Comparison of ENCODE assay signal across 17 mouse cellular contexts in the genomic region with DNA sequence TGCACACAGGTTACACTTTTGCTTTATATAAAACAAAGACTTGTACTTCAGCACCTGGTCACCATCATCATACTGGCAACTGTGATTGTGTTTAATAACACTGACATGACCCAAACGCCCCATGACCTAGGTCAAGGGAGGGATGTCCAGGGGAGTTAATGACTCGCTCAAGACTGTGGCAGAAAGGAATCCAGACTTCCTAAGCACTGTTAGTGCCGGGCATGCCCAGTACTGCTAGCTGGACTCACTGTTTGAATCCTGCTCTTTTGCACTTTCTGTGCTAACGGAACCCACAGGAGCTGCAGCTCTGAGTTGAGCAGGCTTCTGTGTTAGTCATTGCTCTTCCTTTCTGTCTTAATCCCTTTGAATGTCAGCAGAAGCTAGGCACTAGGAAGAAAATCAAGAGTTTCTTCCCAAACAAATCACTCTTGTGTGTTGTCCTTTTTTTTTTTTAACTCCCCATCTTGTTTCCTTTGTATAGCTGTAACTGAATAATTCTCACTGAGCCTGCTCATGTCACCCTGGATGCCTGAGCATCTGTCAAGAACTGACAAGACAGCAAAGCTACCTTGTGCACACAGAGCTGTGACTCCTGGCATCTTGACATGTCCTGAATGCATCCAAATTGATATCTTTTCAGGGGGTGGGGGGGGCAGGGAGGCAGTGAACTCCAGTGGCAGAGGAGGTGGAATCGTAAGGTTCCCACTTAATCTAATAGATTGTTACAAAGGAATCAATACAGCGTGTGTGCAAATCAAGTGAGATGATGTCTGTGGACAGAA.
DNase-seq lines count a peak whose midpoint lies in the region; ATAC-seq and TF ChIP-seq lines count a peak whose summit lies in the region.
"Had no signal": no experiment of that assay in that cellular context is flagged by ENCODE, and none has a peak within 500 bp of the region (broad histone marks: within the 10 kb centered on the region; RNA-seq: fewer than 3 reads in every experiment).

No protein-coding gene starts in this region.

- H3K27ac ChIP-seq in forebrain, postnatal 0 days (ENCODE audit: low read depth, low read length), result no peak overlapping the region
- no peak overlapping the region for H3K27ac ChIP-seq in forebrain, embryonic 13.5 days
- no peak overlapping the region for H3K27ac ChIP-seq in neural tube, embryonic 11.5 days (ENCODE audit: low read depth, low read length)
- H3K27ac ChIP-seq in neural tube, embryonic 15.5 days (replicated peaks), result no peak overlapping the region
- no peak overlapping the region for H3K27ac ChIP-seq in heart, embryonic 12.5 days (ENCODE audit: poor library complexity, severe bottlenecking)
- H3K27ac ChIP-seq: embryonic facial prominence, embryonic 15.5 days; heart, embryonic 13.5 days; hindbrain, embryonic 13.5 days; intestine, embryonic 15.5 days; limb, embryonic 13.5 days; liver, embryonic 13.5 days; macrophage; midbrain, embryonic 12.5 days; neural tube, embryonic 13.5 days had no signal

- 72% methylated on average over 6 of the region's 6 CpGs for WGBS in forebrain, postnatal 0 days
- WGBS in forebrain, embryonic 13.5 days, result 69% methylated on average over 6 of the region's 6 CpGs
- whole genome bisulfite sequencing in neural tube, embryonic 11.5 days, result 60% methylated on average over 6 of the region's 6 CpGs
- WGBS in neural tube, embryonic 15.5 days, result 63% methylated on average over 6 of the region's 6 CpGs
- WGBS in heart, embryonic 12.5 days, result 60% methylated on average over 6 of the region's 6 CpGs

- H3K4me3 ChIP-seq in forebrain, postnatal 0 days (ENCODE audit: low read depth, low read length), result no peak overlapping the region
- no peak overlapping the region for H3K4me3 ChIP-seq in forebrain, embryonic 13.5 days
- no peak overlapping the region for H3K4me3 ChIP-seq in neural tube, embryonic 11.5 days (ENCODE audit: low read depth, low read length)
- H3K4me3 ChIP-seq in neural tube, embryonic 15.5 days (replicated peaks), result no peak overlapping the region
- no peak overlapping the region for H3K4me3 ChIP-seq in heart, embryonic 12.5 days
- H3K4me3 ChIP-seq: embryonic facial prominence, embryonic 15.5 days; heart, embryonic 13.5 days; hindbrain, embryonic 13.5 days; intestine, embryonic 15.5 days; limb, embryonic 13.5 days; liver, embryonic 13.5 days; midbrain, embryonic 12.5 days; neural tube, embryonic 13.5 days had no signal

- H3K9ac ChIP-seq in forebrain, postnatal 0 days, result 0 out of 2 replicates have a peak overlapping the region, but pooled peaks have one; percentile 3
- H3K9ac ChIP-seq in forebrain, embryonic 13.5 days, result no peak overlapping the region
- no peak overlapping the region for H3K9ac ChIP-seq in neural tube, embryonic 11.5 days (ENCODE audit: low read length)
- H3K9ac ChIP-seq in neural tube, embryonic 15.5 days (replicated peaks), result no peak overlapping the region
- H3K9ac ChIP-seq in heart, embryonic 12.5 days, result no peak overlapping the region
- H3K9ac ChIP-seq: embryonic facial prominence, embryonic 15.5 days; heart, embryonic 13.5 days; hindbrain, embryonic 13.5 days; intestine, embryonic 15.5 days; limb, embryonic 13.5 days; liver, embryonic 13.5 days; midbrain, embryonic 12.5 days; neural tube, embryonic 13.5 days had no signal

- no peaks in the 10 kb centered on the region for H3K36me3 ChIP-seq in forebrain, postnatal 0 days (ENCODE audit: insufficient read depth)
- no peaks in the 10 kb centered on the region for H3K36me3 ChIP-seq in forebrain, embryonic 13.5 days (ENCODE audit: poor library complexity, severe bottlenecking)
- no peaks in the 10 kb centered on the region for H3K36me3 ChIP-seq in neural tube, embryonic 11.5 days (ENCODE audit: control insufficient read depth, insufficient read depth, low read length)
- H3K36me3 ChIP-seq in neural tube, embryonic 15.5 days, result no peaks in the 10 kb centered on the region
- no peaks in the 10 kb centered on the region for H3K36me3 ChIP-seq in heart, embryonic 12.5 days
- H3K36me3 ChIP-seq: embryonic facial prominence, embryonic 15.5 days; heart, embryonic 13.5 days; hindbrain, embryonic 13.5 days; intestine, embryonic 15.5 days; limb, embryonic 13.5 days; liver, embryonic 13.5 days; midbrain, embryonic 12.5 days; neural tube, embryonic 13.5 days had no signal

- H3K27me3 ChIP-seq in forebrain, postnatal 0 days (ENCODE audit: insufficient read depth, low read length), result no peaks in the 10 kb centered on the region
- no peaks in the 10 kb centered on the region for H3K27me3 ChIP-seq in forebrain, embryonic 13.5 days
- H3K27me3 ChIP-seq in neural tube, embryonic 11.5 days (ENCODE audit: control insufficient read depth, insufficient read depth, low read length), result no peaks in the 10 kb centered on the region
- no peaks in the 10 kb centered on the region for H3K27me3 ChIP-seq in neural tube, embryonic 15.5 days (replicated peaks)
- H3K27me3 ChIP-seq in heart, embryonic 12.5 days (replicated peaks), result no peaks in the 10 kb centered on the region
- H3K27me3 ChIP-seq: embryonic facial prominence, embryonic 15.5 days; heart, embryonic 13.5 days; hindbrain, embryonic 13.5 days; intestine, embryonic 15.5 days; liver, embryonic 13.5 days; midbrain, embryonic 12.5 days; neural tube, embryonic 13.5 days had no signal

- no peak for TF ChIP-seq CTCF in forebrain, postnatal 0 days (IDR thresholded peaks at IDR 0.05; ENCODE audit: low read depth)

- DNase-seq in forebrain, postnatal 0 days, result no peak
- DNase-seq in kidney, postnatal 4 days, result peak; percentile 23 to 35
- DNase-seq in kidney, adult 11 months, result no peak
- DNase-seq in neural tube, embryonic 11.5 days (ENCODE audit: low spot score), result peak; percentile 20
- DNase-seq: liver, embryonic 13.5 days; thymus, postnatal 14 days had no signal

- no peak for ATAC-seq in forebrain, postnatal 0 days
- no peak for ATAC-seq in forebrain, embryonic 13.5 days
- no peak for ATAC-seq in neural tube, embryonic 11.5 days (ENCODE audit: insufficient read depth, low FRiP score, low TSS enrichment)
- ATAC-seq in neural tube, embryonic 15.5 days (ENCODE audit: low FRiP score), result no peak
- ATAC-seq in heart, embryonic 12.5 days (ENCODE audit: insufficient number of reproducible peaks, low FRiP score), result no peak
- ATAC-seq: intestine, embryonic 15.5 days had no signal

- H3K4me2 ChIP-seq in forebrain, postnatal 0 days (ENCODE audit: low read depth), result no peak overlapping the region
- H3K4me2 ChIP-seq in forebrain, embryonic 13.5 days, result no peak overlapping the region
- H3K4me2 ChIP-seq in neural tube, embryonic 11.5 days (ENCODE audit: low read depth), result no peak overlapping the region
- no peak overlapping the region for H3K4me2 ChIP-seq in neural tube, embryonic 15.5 days
- no peak overlapping the region for H3K4me2 ChIP-seq in heart, embryonic 12.5 days
- H3K4me2 ChIP-seq: embryonic facial prominence, embryonic 15.5 days; heart, embryonic 13.5 days; hindbrain, embryonic 13.5 days; intestine, embryonic 15.5 days; limb, embryonic 13.5 days; liver, embryonic 13.5 days; midbrain, embryonic 12.5 days; neural tube, embryonic 13.5 days had no signal

- H3K9me3 ChIP-seq in forebrain, postnatal 0 days (ENCODE audit: low read length), result no peaks in the 10 kb centered on the region
- no peaks in the 10 kb centered on the region for H3K9me3 ChIP-seq in forebrain, embryonic 13.5 days (replicated peaks)
- H3K9me3 ChIP-seq in neural tube, embryonic 11.5 days (ENCODE audit: control insufficient read depth, low read length), result no peaks in the 10 kb centered on the region
- no peaks in the 10 kb centered on the region for H3K9me3 ChIP-seq in neural tube, embryonic 15.5 days (replicated peaks)
- H3K9me3 ChIP-seq in heart, embryonic 12.5 days (replicated peaks), result no peaks in the 10 kb centered on the region
- H3K9me3 ChIP-seq: embryonic facial prominence, embryonic 15.5 days; heart, embryonic 13.5 days; hindbrain, embryonic 13.5 days; intestine, embryonic 15.5 days; limb, embryonic 13.5 days; liver, embryonic 13.5 days; midbrain, embryonic 12.5 days; neural tube, embryonic 13.5 days had no signal

- peaks cover 11% of the 10 kb centered on the region; the same call in 1 of the 2 replicates for H3K4me1 ChIP-seq in forebrain, postnatal 0 days (ENCODE audit: insufficient read depth)
- peaks cover 9% of the 10 kb centered on the region; the same call in 1 of the 2 replicates for H3K4me1 ChIP-seq in forebrain, embryonic 13.5 days
- H3K4me1 ChIP-seq in neural tube, embryonic 11.5 days (ENCODE audit: control insufficient read depth, insufficient read depth, low read length), result no peaks in the 10 kb centered on the region
- peaks cover 7% of the 10 kb centered on the region; the same call in 1 of the 2 replicates for H3K4me1 ChIP-seq in neural tube, embryonic 15.5 days
- no peaks in the 10 kb centered on the region for H3K4me1 ChIP-seq in heart, embryonic 12.5 days (replicated peaks)
- H3K4me1 ChIP-seq: embryonic facial prominence, embryonic 15.5 days; heart, embryonic 13.5 days; intestine, embryonic 15.5 days; limb, embryonic 13.5 days; liver, embryonic 13.5 days had no signal

Comparison
In these comparisons a context has a peak if more than half of its experiments do, and no peak if none do; other contexts are left out.
1. DNase-seq: peak in kidney, postnatal 4 days (2 of 2) and neural tube, embryonic 11.5 days (single experiment); none in forebrain, postnatal 0 days (single experiment) and kidney, adult 11 months (single experiment).